Comparison of ENCODE assay signal across 14 mouse cellular contexts in genomic region chr15:27883881-27884280, GRCm38 (mm10).
DNase-seq lines count a peak whose midpoint lies in the region; ATAC-seq and TF ChIP-seq lines count a peak whose summit lies in the region.
"Had no signal": no experiment of that assay in that cellular context is flagged by ENCODE, and none has a peak within 500 bp of the region (broad histone marks: within the 10 kb centered on the region; RNA-seq: fewer than 3 reads in every experiment).

No protein-coding gene starts in this region.

- H3K27ac ChIP-seq in forebrain, postnatal 0 days (ENCODE audit: low read depth, low read length) = no peak overlapping the region
- no peak overlapping the region for H3K27ac ChIP-seq in forebrain, embryonic 15.5 days (replicated peaks)
- peak overlapping the region; percentile 43; the same call in 1 of the 2 replicates for H3K27ac ChIP-seq in layer of hippocampus, adult 2 months
- 0 out of 2 replicates have a peak overlapping the region, but pooled peaks have one; percentile 70 for H3K27ac ChIP-seq in midbrain, postnatal 0 days (ENCODE audit: low read depth, low read length)
- H3K27ac ChIP-seq in midbrain, embryonic 11.5 days (ENCODE audit: low read depth, low read length) = no peak overlapping the region
- H3K27ac ChIP-seq in hindbrain, postnatal 0 days = 0 out of 2 replicates have a peak overlapping the region, but pooled peaks have one; percentile 4
- H3K27ac ChIP-seq in liver, postnatal 0 days (ENCODE audit: low read depth) = no peak overlapping the region
- H3K27ac ChIP-seq: gastrocnemius, adult 2 months; liver, embryonic 14.5 days had no signal

- H3K27me3 ChIP-seq in forebrain, postnatal 0 days (ENCODE audit: insufficient read depth, low read length) = no peaks in the 10 kb centered on the region
- no peaks in the 10 kb centered on the region for H3K27me3 ChIP-seq in forebrain, embryonic 15.5 days
- no peaks in the 10 kb centered on the region for H3K27me3 ChIP-seq in midbrain, postnatal 0 days (ENCODE audit: insufficient read depth, low read length)
- no peaks in the 10 kb centered on the region for H3K27me3 ChIP-seq in midbrain, embryonic 11.5 days (ENCODE audit: control insufficient read depth, insufficient read depth, low read length)
- no peaks in the 10 kb centered on the region for H3K27me3 ChIP-seq in hindbrain, postnatal 0 days (ENCODE audit: insufficient read depth, low read length)
- no peaks in the 10 kb centered on the region for H3K27me3 ChIP-seq in liver, postnatal 0 days (ENCODE audit: insufficient read depth, low read length)
- H3K27me3 ChIP-seq: embryonic facial prominence, embryonic 13.5 days had no signal

- H3K4me1 ChIP-seq in forebrain, postnatal 0 days (ENCODE audit: insufficient read depth) = no peaks in the 10 kb centered on the region
- H3K4me1 ChIP-seq in forebrain, embryonic 15.5 days = peaks cover 5% of the 10 kb centered on the region; the same call in 1 of the 2 replicates
- H3K4me1 ChIP-seq in midbrain, postnatal 0 days (ENCODE audit: insufficient read depth, low read length) = no peaks in the 10 kb centered on the region
- H3K4me1 ChIP-seq in midbrain, embryonic 11.5 days (ENCODE audit: control insufficient read depth, insufficient read depth, low read length) = no peaks in the 10 kb centered on the region
- H3K4me1 ChIP-seq in hindbrain, postnatal 0 days (ENCODE audit: insufficient read depth, low read length) = no peaks in the 10 kb centered on the region; the same call in 1 of the 2 replicates
- H3K4me1 ChIP-seq in liver, postnatal 0 days (ENCODE audit: insufficient read depth) = peaks cover 6% of the 10 kb centered on the region; the same call in 1 of the 2 replicates

- no peak overlapping the region for H3K4me3 ChIP-seq in forebrain, postnatal 0 days (ENCODE audit: low read depth, low read length)
- no peak overlapping the region for H3K4me3 ChIP-seq in forebrain, embryonic 15.5 days
- H3K4me3 ChIP-seq in layer of hippocampus, adult 2 months = no peak overlapping the region
- H3K4me3 ChIP-seq in midbrain, postnatal 0 days (ENCODE audit: low read depth, low read length) = no peak overlapping the region
- no peak overlapping the region for H3K4me3 ChIP-seq in midbrain, embryonic 11.5 days (ENCODE audit: low read depth, low read length)
- H3K4me3 ChIP-seq in hindbrain, postnatal 0 days (ENCODE audit: low read length) = no peak overlapping the region
- H3K4me3 ChIP-seq in liver, postnatal 0 days (ENCODE audit: low read depth, low read length) = no peak overlapping the region
- H3K4me3 ChIP-seq: embryonic facial prominence, embryonic 13.5 days; gastrocnemius, adult 2 months had no signal

- WGBS in forebrain, postnatal 0 days = 60% methylated on average over 3 of the region's 3 CpGs
- WGBS in forebrain, embryonic 15.5 days = 69% methylated on average over 3 of the region's 3 CpGs
- WGBS in midbrain, postnatal 0 days = 70% methylated on average over 3 of the region's 3 CpGs
- WGBS in midbrain, embryonic 11.5 days = 90% methylated on average over 3 of the region's 3 CpGs
- 58% methylated on average over 3 of the region's 3 CpGs for WGBS in hindbrain, postnatal 0 days
- WGBS in liver, postnatal 0 days (ENCODE audit: insufficient replicate concordance) = 70% methylated on average over 3 of the region's 3 CpGs

- no peak for TF ChIP-seq CTCF in forebrain, postnatal 0 days (IDR thresholded peaks at IDR 0.05; ENCODE audit: low read depth)
- TF ChIP-seq CTCF in layer of hippocampus, adult 2 months (conservative IDR thresholded peaks at IDR 0.05) = no peak
- no peak for TF ChIP-seq CTCF in midbrain, postnatal 0 days (IDR thresholded peaks at IDR 0.05)
- no peak for TF ChIP-seq CTCF in hindbrain, postnatal 0 days (IDR thresholded peaks at IDR 0.05; ENCODE audit: low read depth)
- TF ChIP-seq CTCF in liver, postnatal 0 days (IDR thresholded peaks at IDR 0.05; ENCODE audit: low read depth) = no peak

- no peak overlapping the region for H3K4me2 ChIP-seq in forebrain, postnatal 0 days (ENCODE audit: low read depth)
- H3K4me2 ChIP-seq in forebrain, embryonic 15.5 days (replicated peaks) = no peak overlapping the region
- H3K4me2 ChIP-seq in midbrain, postnatal 0 days (ENCODE audit: low read depth, low read length, poor library complexity, severe bottlenecking) = no peak overlapping the region
- H3K4me2 ChIP-seq in midbrain, embryonic 11.5 days = no peak overlapping the region
- H3K4me2 ChIP-seq in hindbrain, postnatal 0 days (ENCODE audit: low read depth, low read length) = no peak overlapping the region
- H3K4me2 ChIP-seq in liver, postnatal 0 days (ENCODE audit: low read depth, low read length) = no peak overlapping the region
- H3K4me2 ChIP-seq: embryonic facial prominence, embryonic 13.5 days; heart, embryonic 11.5 days; lung, embryonic 14.5 days had no signal

- H3K9me3 ChIP-seq in forebrain, postnatal 0 days (ENCODE audit: low read length) = no peaks in the 10 kb centered on the region
- no peaks in the 10 kb centered on the region for H3K9me3 ChIP-seq in forebrain, embryonic 15.5 days
- no peaks in the 10 kb centered on the region for H3K9me3 ChIP-seq in midbrain, postnatal 0 days (ENCODE audit: low read length)
- H3K9me3 ChIP-seq in midbrain, embryonic 11.5 days (ENCODE audit: control insufficient read depth, low read length) = no peaks in the 10 kb centered on the region
- H3K9me3 ChIP-seq in hindbrain, postnatal 0 days (ENCODE audit: low read length) = no peaks in the 10 kb centered on the region
- no peaks in the 10 kb centered on the region for H3K9me3 ChIP-seq in liver, postnatal 0 days (ENCODE audit: low read length)
- H3K9me3 ChIP-seq: embryonic facial prominence, embryonic 13.5 days had no signal

- TF ChIP-seq EP300 in liver, postnatal 0 days (IDR thresholded peaks at IDR 0.05; ENCODE audit: low read depth) = no peak

- peaks cover 51% of the 10 kb centered on the region for H3K36me3 ChIP-seq in forebrain, postnatal 0 days (ENCODE audit: insufficient read depth)
- peaks cover 17% of the 10 kb centered on the region for H3K36me3 ChIP-seq in forebrain, embryonic 15.5 days
- peaks cover 34% of the 10 kb centered on the region for H3K36me3 ChIP-seq in midbrain, postnatal 0 days (ENCODE audit: insufficient read depth, low read length)
- 0 out of 2 replicates have a peak, but pooled peaks cover 1% of the 10 kb centered on the region for H3K36me3 ChIP-seq in midbrain, embryonic 11.5 days (ENCODE audit: control insufficient read depth, insufficient read depth, low read length)
- H3K36me3 ChIP-seq in hindbrain, postnatal 0 days (ENCODE audit: insufficient read depth, low read length) = peaks cover 30% of the 10 kb centered on the region
- H3K36me3 ChIP-seq in liver, postnatal 0 days (replicated peaks; ENCODE audit: insufficient read depth, low read length) = peaks cover 11% of the 10 kb centered on the region
- H3K36me3 ChIP-seq: G1E had no signal

- H3K9ac ChIP-seq in forebrain, postnatal 0 days = no peak overlapping the region
- no peak overlapping the region for H3K9ac ChIP-seq in forebrain, embryonic 15.5 days (replicated peaks)
- H3K9ac ChIP-seq in midbrain, postnatal 0 days (replicated peaks; ENCODE audit: low read length, poor library complexity, severe bottlenecking) = no peak overlapping the region
- no peak overlapping the region for H3K9ac ChIP-seq in midbrain, embryonic 11.5 days (ENCODE audit: low read length)
- no peak overlapping the region for H3K9ac ChIP-seq in hindbrain, postnatal 0 days (replicated peaks; ENCODE audit: low read length)
- no peak overlapping the region for H3K9ac ChIP-seq in liver, postnatal 0 days (replicated peaks)
- H3K9ac ChIP-seq: embryonic facial prominence, embryonic 13.5 days; liver, embryonic 14.5 days; lung, embryonic 14.5 days had no signal

- peak; percentile 30; the same call in 1 of the 2 replicates for ATAC-seq in forebrain, postnatal 0 days
- no peak for ATAC-seq in forebrain, embryonic 15.5 days (replicated peaks)
- peak; percentile 21; the same call in 1 of the 2 replicates for ATAC-seq in midbrain, postnatal 0 days (ENCODE audit: low FRiP score)
- ATAC-seq in midbrain, embryonic 11.5 days (ENCODE audit: low FRiP score) = no peak
- ATAC-seq in hindbrain, postnatal 0 days = 0 out of 2 replicates have a peak, but pooled peaks have one; percentile 1
- no peak for ATAC-seq in liver, postnatal 0 days

- DNase-seq in forebrain, postnatal 0 days = no peak
- DNase-seq in layer of hippocampus, adult 2 months (ENCODE audit: low spot score in 2 of 2) = peak in 1 of 2 experiments; percentile 44
- DNase-seq in layer of hippocampus, adult 9-10 months (ENCODE audit: low spot score) = no peak
- DNase-seq in midbrain, postnatal 0 days (ENCODE audit: low spot score) = no peak
- DNase-seq in midbrain, embryonic 11.5 days (ENCODE audit: low spot score, missing footprints) = no peak
- no peak for DNase-seq in hindbrain, postnatal 0 days (ENCODE audit: low spot score)
- DNase-seq in liver, postnatal 0 days = no peak

Comparison
In these comparisons a context has a peak if more than half of its experiments do, and no peak if none do; other contexts are left out.
1. ATAC-seq: peak in forebrain, postnatal 0 days (single experiment), midbrain, postnatal 0 days (single experiment) and hindbrain, postnatal 0 days (single experiment); none in forebrain, embryonic 15.5 days (single experiment), midbrain, embryonic 11.5 days (single experiment) and liver, postnatal 0 days (single experiment).
2. H3K27ac ChIP-seq: peak in layer of hippocampus, adult 2 months (single experiment), midbrain, postnatal 0 days (single experiment) and hindbrain, postnatal 0 days (single experiment); none in forebrain, postnatal 0 days (single experiment), forebrain, embryonic 15.5 days (single experiment), midbrain, embryonic 11.5 days (single experiment) and liver, postnatal 0 days (single experiment).